Mouse (Mus musculus) CD4-positive, CD25-positive, alpha-beta regulatory T cell, adult 4 months (primary cell): Measurements from ENCODE around the gene Fars2. TPM values are rescaled to one million over a fixed set of nuclear protein-coding genes. Genes with fewer than 3 reads are reported as not detected.
A peak's percentile ranks its signal among the peaks of the same experiment; 100 is the strongest.
"Not testable (repeated sequence)": the region's sequence is repeated elsewhere in the genome, so short reads cannot be mapped to it uniquely, and the experiment has no call there.

ENCODE experiments used
- ATAC-seq: one replicate; pipeline ENCODE4 v1.8.0; 2017
- polyA plus RNA-seq, 2 experiments: library from polyadenylated mRNA; unstranded; fragments of 100-300 nt; shearing (Covaris generic); gene quantifications; one replicate each; pipeline ENCODE4 v1.2.1; 2017

Fars2 gene
- polyA plus RNA-seq, 2 experiments from 2014 or later = 37.6 to 44.7 TPM

- no peak for ATAC-seq
Observed at GRCm38 (mm10) chr13:36391936-36392335, 274.7 kb downstream of the Fars2 start.

GRCm38 (mm10) chr13:36392666-36393065 lies 275.5 kb downstream of the Fars2 start:
- ATAC-seq = no peak

- ATAC-seq = no peak
Observed at GRCm38 (mm10) chr13:36401011-36401410, 283.8 kb downstream of the Fars2 start.

GRCm38 (mm10) chr13:36413276-36413675 lies 296.1 kb downstream of the Fars2 start:
- no peak for ATAC-seq

- ATAC-seq = no peak
Observed at GRCm38 (mm10) chr13:36415176-36415575, 298.0 kb downstream of the Fars2 start.

- ATAC-seq = no peak
Observed at GRCm38 (mm10) chr13:36416546-36416945, 299.3 kb downstream of the Fars2 start.

GRCm38 (mm10) chr13:36419357-36419756 lies 302.1 kb downstream of the Fars2 start:
- ATAC-seq = no peak

- no peak for ATAC-seq
Observed at GRCm38 (mm10) chr13:36422446-36422845, 305.2 kb downstream of the Fars2 start.

GRCm38 (mm10) chr13:36425824-36426705 lies 308.9 kb downstream of the Fars2 start:
- ATAC-seq = not testable (repeated sequence)

- no peak for ATAC-seq
Observed at GRCm38 (mm10) chr13:36429500-36430189, 312.4 kb downstream of the Fars2 start.

- ATAC-seq = no peak
Observed at GRCm38 (mm10) chr13:36430420-36431114, 313.4 kb downstream of the Fars2 start.

GRCm38 (mm10) chr13:36431974-36432518 lies 314.8 kb downstream of the Fars2 start:
- no peak for ATAC-seq

GRCm38 (mm10) chr13:36444748-36445423 lies 327.7 kb downstream of the Fars2 start:
- ATAC-seq = no peak

GRCm38 (mm10) chr13:36447947-36448346 lies 330.7 kb downstream of the Fars2 start:
- no peak for ATAC-seq

GRCm38 (mm10) chr13:36448565-36448964 lies 331.4 kb downstream of the Fars2 start:
- peak; percentile 79 for ATAC-seq

GRCm38 (mm10) chr13:36451437-36451836 lies 334.2 kb downstream of the Fars2 start:
- no peak for ATAC-seq

GRCm38 (mm10) chr13:36460473-36460872 lies 343.3 kb downstream of the Fars2 start:
- ATAC-seq = no peak

GRCm38 (mm10) chr13:36463669-36464068 lies 346.5 kb downstream of the Fars2 start:
- ATAC-seq = no peak

- ATAC-seq = not testable (repeated sequence)
Observed at GRCm38 (mm10) chr13:36466076-36466475, 348.9 kb downstream of the Fars2 start.

- no peak for ATAC-seq
Observed at GRCm38 (mm10) chr13:36466515-36466921, 349.3 kb downstream of the Fars2 start.

GRCm38 (mm10) chr13:36467849-36468248 lies 350.6 kb downstream of the Fars2 start:
- ATAC-seq = no peak

GRCm38 (mm10) chr13:36468963-36469362 lies 351.8 kb downstream of the Fars2 start:
- no peak for ATAC-seq
